Mouse (Mus musculus): Measurements from ENCODE around the gene Glb1l. TPM values are rescaled to one million over a fixed set of nuclear protein-coding genes. Genes with fewer than 3 reads are reported as not detected.

The Glb1l gene
- total and polyA plus RNA-seq, 3 experiments: 2.4 to 10.8 (median 3.6) TPM

GRCm38 (mm10) chr1:75226138-75226537, 15.5 kb upstream of the Glb1l start:
- in situ Hi-C loops (cut with MboI; ENCODE audit: low pct_ligation_motif_present, low pct_unique_long_range_greater_than_20kb, low sequenced_read_pairs): no loop called here
- dilution Hi-C loops (cut with MboI; ENCODE audit: extremely low pct_ligation_motif_present, extremely low pct_unique_long_range_greater_than_20kb, low sequenced_read_pairs): no loop called here
- Histone ChIP-seq H3K27me3 (replicated peaks) (peaks cover 6% of the 10 kb centered on the region), H3K9me3 (replicated peaks; ENCODE audit: low read length) (no peaks in the 10 kb centered on the region), H3K79me2 (replicated peaks; ENCODE audit: control insufficient read depth, extremely low read depth, insufficient read depth, poor library complexity, severe bottlenecking) (no peaks in the 10 kb centered on the region), H3K4me1 (ENCODE audit: control insufficient read depth in 1 of 2, insufficient read depth in 2 of 2) (peaks cover 15 to 35% of the 10 kb centered on the region in 2 experiments), H3K9ac (ENCODE audit: insufficient read depth, low read depth) (no peak overlapping the region), H3K4me3 (replicated peaks in 1 of 3; ENCODE audit: low read depth in 2 of 3, low read length in 2 of 3, poor library complexity in 1 of 3) (no peak overlapping the region), H3K4me2 (ENCODE audit: insufficient read depth, low read depth, poor library complexity, severe bottlenecking) (no peak overlapping the region), H3K36me3 (replicated peaks in 1 of 2; ENCODE audit: control insufficient read depth in 1 of 2, insufficient read depth in 1 of 2, low read length in 1 of 2) (no peaks in the 10 kb centered on the region), H3K27ac (ENCODE audit: insufficient read depth, low read depth) (no peak overlapping the region)
- no peak for DNase-seq (ENCODE audit: extremely low read depth)
- TF ChIP-seq ETS1 (conservative IDR thresholded peaks at IDR 0.05; ENCODE audit: low read depth, low read length) (no peak), JUND (conservative IDR thresholded peaks at IDR 0.05; ENCODE audit: low read depth, low read length) (no peak), MAFK (IDR thresholded peaks at IDR 0.05; ENCODE audit: insufficient replicate concordance, low read length) (no peak), MAZ (IDR thresholded peaks at IDR 0.05; ENCODE audit: low read depth, low read length) (no peak), ZNF384 (IDR thresholded peaks at IDR 0.05; ENCODE audit: low read depth, low read length) (no peak), NELFE (IDR thresholded peaks at IDR 0.05; ENCODE audit: low read depth, low read length) (no peak), TBP (conservative IDR thresholded peaks at IDR 0.05; ENCODE audit: low read depth, low read length) (no peak), KAT2A (IDR thresholded peaks at IDR 0.05; ENCODE audit: insufficient replicate concordance, low read length) (no peak), JUN (IDR thresholded peaks at IDR 0.05; ENCODE audit: insufficient read depth, low read depth, low read length) (no peak), CHD1 (IDR thresholded peaks at IDR 0.05; ENCODE audit: low read depth, low read length) (no peak), RCOR1 (conservative IDR thresholded peaks at IDR 0.05; ENCODE audit: low read depth, low read length) (no peak), TCF12 (IDR thresholded peaks at IDR 0.05; ENCODE audit: low read depth, low read length) (no peak), MAX (IDR thresholded peaks at IDR 0.05; ENCODE audit: low read length) (no peak), SIN3A (IDR thresholded peaks at IDR 0.05; ENCODE audit: low read length) (no peak)

GRCm38 (mm10) chr1:75225473-75225872, 14.9 kb upstream of the Glb1l start:
- Histone ChIP-seq H3K79me2 (replicated peaks; ENCODE audit: control insufficient read depth, extremely low read depth, insufficient read depth, poor library complexity, severe bottlenecking) (no peaks in the 10 kb centered on the region), H3K4me1 (ENCODE audit: control insufficient read depth in 1 of 2, insufficient read depth in 2 of 2) (peaks cover 15 to 30% of the 10 kb centered on the region in 2 experiments), H3K4me3 (replicated peaks in 1 of 3; ENCODE audit: low read depth in 2 of 3, low read length in 2 of 3, poor library complexity in 1 of 3) (no peak overlapping the region), H3K27me3 (replicated peaks) (peaks cover 6% of the 10 kb centered on the region), H3K27ac (ENCODE audit: insufficient read depth, low read depth) (no peak overlapping the region), H3K4me2 (ENCODE audit: insufficient read depth, low read depth, poor library complexity, severe bottlenecking) (no peak overlapping the region), H3K9me3 (replicated peaks; ENCODE audit: low read length) (no peaks in the 10 kb centered on the region), H3K36me3 (replicated peaks in 1 of 2; ENCODE audit: control insufficient read depth in 1 of 2, insufficient read depth in 1 of 2, low read length in 1 of 2) (no peaks in the 10 kb centered on the region), H3K9ac (ENCODE audit: insufficient read depth, low read depth) (no peak overlapping the region)
- TF ChIP-seq ZKSCAN1 (IDR thresholded peaks at IDR 0.05; ENCODE audit: borderline replicate concordance, low read depth, low read length) (no peak), ZC3H11A (IDR thresholded peaks at IDR 0.05; ENCODE audit: low read depth, low read length) (no peak), MXI1 (IDR thresholded peaks at IDR 0.05; ENCODE audit: low read depth, low read length) (no peak), KAT2A (IDR thresholded peaks at IDR 0.05; ENCODE audit: insufficient replicate concordance, low read length) (no peak), NRF1 (IDR thresholded peaks at IDR 0.05; ENCODE audit: low read depth, low read length) (no peak), IRF4 (IDR thresholded peaks at IDR 0.05; ENCODE audit: low read depth, low read length) (no peak)
- no peak for DNase-seq (ENCODE audit: extremely low read depth)
- dilution Hi-C loops (cut with MboI; ENCODE audit: extremely low pct_ligation_motif_present, extremely low pct_unique_long_range_greater_than_20kb, low sequenced_read_pairs): no loop called here
- in situ Hi-C loops (cut with MboI; ENCODE audit: low pct_ligation_motif_present, low pct_unique_long_range_greater_than_20kb, low sequenced_read_pairs): no loop called here
